Mouse (Mus musculus): ENCODE measurements at regions not wholly inside any gene's neighbourhood (a gene's known extent, or its start where the extent isn't known, plus 50 kb on each side); places are given as distances from the start of the nearest gene placed in this dataset.

DNA sequence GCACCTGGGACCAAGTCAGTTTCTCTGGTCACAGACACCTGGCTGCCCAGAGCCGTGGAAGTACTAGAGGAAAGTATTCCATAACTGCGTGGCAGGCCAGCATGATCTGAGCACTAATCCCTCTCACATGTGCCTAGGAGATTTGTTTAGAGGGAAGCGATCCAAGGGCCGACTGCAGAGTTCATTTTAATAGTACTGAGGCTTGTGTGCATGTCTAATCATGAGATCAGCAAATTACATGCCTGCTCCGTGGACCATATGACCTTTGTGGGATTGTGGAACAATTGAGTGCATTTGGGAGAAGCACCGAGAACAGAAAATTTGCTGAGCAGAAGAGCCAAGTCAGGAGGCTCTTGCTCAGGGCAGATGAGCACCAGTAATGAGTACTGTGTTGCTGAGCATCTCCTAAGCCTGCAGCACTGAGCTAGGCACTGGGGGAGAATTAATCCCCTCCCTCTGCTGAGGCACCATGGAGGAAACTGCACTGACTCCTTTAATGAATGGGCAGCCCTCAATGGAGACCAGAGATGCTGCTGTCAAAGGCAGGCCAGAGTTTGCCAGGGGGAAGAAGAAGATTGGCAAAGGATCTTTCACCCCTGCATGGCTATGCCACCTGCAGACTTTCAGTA, 445.1 kb upstream of the Meis1 start:
- DNase-seq (ENCODE audit: low spot score in 2 of 2) = no peak

DNA sequence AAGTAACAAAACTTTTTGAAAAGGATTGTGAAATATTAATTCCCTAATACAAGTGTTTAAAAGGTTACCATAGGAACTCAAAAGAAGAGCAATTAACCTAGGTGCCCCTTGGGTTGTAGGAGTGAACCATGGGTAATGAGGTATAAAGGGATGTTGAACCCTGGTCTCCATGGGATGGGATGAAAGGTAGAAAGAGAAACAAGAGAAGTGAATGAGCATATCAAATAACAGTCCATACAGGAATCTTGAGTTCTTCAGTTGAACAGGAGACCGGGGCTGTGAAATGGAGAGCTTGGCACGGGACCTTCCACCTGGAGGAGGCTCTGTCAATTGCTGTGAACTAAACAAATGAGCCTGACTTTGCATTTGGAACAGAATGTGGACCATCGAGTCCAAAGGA, 449.6 kb upstream of the Meis1 start:
- no peak for DNase-seq (ENCODE audit: low spot score in 2 of 2)

DNA sequence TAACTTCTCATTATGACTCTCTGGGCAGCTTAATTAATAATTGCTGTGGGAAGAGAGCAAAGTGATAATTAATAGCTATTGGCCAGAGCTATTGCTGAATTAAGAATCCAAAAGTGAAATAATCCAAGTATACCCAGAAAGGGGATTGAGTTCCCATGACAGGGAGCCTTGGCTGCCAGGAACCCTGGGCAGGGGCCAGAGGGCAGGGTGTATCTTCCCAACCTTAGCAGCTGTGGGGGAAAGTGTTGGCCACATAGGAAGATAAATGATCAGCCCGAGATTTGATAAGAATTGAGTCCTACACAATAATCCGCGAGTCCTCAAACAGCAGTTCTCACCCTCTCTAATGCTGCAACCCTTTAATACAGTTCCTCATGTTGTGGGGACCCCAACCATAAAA, 450.0 kb upstream of the Meis1 start:
- DNase-seq (ENCODE audit: low spot score in 2 of 2) = no peak

DNA sequence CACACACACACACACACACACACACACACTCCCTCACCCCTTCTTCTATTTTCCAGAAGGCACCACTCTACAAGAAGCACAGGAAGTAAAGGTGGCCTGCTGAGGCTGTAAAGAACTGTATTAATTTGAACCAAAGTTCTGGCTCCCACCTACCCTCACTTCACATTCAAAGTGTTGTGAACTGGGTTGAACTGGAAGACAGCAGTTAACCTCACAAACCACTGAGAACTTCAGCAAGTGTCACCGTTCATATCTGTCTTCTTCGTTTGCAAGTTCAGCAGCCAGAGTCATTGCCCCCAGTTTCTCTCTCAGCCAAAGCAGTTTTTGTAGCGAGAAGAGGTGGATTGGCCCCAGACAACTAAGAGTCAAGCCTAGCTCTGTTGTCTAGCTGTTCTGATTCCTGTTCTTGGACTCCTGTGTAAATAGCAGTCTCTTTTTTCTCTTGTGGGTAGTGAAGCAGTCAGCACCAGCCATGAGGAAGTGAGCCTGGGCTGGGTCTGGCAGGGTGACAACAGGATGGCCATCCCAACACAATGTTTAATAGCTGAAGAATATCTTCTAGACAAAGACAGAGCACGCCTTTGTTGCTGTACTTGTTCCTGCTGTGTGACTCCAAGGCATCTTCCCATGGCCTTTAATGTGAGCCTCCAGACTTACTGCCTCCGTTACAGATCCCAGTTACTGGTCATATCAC, 452.0 kb upstream of the Meis1 start:
- DNase-seq (ENCODE audit: low spot score in 2 of 2) = no peak

DNA sequence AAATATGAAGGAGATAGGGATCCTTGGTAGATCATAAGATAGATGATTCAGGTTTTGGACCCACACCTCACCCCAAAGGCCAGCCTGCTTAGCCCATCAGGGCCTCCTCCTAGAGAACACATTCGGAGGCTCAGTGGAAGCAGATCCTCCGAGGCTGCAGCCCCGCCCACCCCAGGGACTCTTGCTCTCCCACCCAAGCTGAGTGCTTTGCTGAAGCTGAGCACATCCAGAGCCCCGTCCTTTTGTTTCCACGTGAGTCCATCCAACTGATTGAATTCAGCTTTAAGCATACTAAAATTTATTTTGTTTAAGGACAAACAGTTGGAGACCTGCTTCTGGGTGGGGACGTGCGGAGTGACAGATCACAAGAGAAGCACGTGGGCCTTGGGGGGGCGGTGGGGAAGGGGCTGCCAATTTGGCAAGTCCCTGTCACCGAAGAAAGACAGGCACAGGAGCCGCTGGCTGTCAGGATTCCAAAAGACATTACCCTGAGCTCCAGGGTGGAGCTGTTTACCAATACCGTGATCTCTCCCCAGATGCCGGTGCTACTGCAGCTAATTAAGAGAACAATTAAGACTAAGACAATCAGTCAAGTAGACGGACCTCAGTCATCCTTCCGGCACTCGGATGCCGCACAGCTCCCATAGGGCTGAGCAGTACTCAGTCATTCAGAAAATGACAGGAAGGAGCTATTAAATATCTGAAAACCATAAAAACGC, 448.9 kb upstream of the Spred2 start:
- no peak for DNase-seq (ENCODE audit: low spot score in 2 of 2)

DNA sequence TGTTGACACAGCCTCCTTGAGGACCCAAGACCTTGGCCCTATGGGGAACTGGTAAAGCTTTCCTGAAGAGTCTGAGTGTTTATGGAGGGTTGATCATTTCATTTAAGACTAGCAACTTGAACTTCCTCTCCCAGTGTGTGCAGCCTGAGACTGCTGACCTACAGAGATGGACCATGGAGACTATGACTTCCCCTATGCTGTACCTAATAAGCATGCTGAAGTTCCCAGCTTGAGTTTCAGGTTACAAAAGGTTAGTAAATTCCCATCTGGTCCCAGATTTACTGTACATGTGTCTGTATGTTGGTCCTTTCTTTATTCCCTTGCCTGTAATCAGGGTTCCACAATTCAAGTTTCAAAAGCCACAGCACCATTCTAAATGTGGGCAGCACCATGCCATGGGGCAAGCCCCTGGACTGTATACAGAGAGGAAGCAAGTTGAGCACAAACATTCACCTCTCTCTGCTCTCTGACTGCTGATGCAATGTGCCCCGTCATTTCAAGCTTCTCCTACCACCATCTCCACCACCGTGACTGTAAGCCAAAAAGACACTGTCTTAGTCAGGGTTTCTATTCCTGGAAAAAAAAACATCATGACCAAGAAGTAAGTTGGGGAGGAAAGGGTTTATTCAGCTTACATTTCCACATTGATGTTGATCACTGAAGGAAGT, 431.0 kb upstream of the Spred2 start:
- no peak for DNase-seq (ENCODE audit: low spot score in 2 of 2)

DNA sequence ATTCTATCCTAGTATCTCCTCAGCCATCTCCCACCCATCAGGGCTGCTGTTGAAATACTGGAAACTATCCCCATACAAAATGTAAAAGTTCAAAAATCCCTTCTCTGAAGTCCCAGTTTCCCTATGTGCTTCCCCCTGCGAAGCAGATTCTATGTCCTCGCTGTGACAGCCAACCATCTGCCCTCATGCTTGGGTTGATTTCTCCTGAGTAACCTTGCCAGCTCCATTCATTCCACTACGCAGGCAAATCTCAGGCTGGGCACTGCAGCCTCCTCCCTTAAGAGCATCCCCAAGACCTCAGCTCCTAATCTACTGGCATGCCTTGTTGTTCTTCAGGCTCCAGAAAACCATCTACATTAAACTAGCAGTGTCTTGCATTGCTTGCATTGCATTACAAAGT, 402.5 kb upstream of the Spred2 start:
- no peak for DNase-seq (ENCODE audit: low spot score in 2 of 2)

DNA sequence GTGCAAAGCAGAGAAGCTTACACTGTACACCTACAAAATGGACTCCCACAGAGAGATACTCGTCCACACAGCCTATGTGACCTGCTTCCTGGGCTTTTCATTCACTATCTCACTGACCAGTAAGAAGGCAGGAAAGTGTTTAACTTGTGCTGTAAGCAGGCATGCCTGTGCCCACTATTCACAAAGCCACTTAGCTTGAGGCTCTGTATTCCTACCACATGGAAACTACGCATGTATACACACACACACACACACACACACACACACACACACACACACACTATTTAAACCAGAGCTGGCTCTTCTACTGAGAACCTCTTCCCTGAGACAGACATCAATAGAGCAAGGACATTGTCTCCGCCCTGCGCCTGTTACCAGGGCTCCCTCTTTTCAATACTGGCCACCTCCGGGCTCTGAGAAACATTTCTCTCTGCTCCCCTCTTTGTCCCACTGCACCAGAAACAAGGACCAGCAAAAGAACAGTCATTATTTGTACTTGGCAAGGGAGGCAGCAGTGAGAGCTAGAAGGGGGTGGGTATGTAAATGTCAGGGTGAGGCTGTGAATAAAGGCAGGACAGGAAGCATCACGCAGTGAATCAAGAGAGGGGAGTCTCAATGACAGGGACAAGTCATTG, 400.2 kb upstream of the Spred2 start:
- no peak for DNase-seq (ENCODE audit: low spot score in 2 of 2)

DNA sequence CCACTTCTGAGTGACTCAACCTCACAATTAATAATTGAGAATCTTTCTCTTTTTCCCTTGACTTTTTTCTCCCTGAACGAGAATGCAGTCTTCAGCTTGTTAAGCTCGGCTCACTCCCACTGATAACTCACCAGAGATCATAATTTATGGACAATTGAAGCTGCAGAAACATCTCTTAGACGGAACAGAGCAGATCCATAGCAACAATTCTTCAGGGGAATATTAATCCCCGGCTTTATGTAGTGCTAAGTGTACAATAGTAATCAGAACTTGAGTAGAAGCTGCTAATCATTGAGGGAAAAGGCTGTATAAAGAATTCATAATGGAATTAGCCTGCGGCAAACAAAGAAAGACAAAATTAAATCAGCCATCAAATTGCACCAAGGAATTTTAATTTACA, 395.0 kb upstream of the Spred2 start:
- no peak for DNase-seq (ENCODE audit: low spot score in 2 of 2)

DNA sequence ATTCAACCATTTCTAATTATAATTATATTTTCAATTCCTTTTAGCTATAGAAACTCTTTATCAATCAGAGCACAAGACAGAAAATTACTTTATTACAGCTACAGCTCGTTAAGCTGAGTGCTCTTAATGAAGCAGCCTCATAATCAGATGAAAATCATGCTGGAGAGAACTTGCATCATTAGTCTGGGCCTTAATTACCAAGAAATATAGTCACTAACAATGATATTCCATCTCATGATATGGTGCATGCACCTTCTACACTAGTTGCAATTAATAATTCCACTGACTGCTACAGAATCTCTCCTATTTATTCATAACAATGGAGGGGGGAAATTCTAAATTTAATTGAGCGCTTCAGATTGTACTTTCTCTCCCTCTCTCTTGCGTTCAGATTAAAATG, 393.5 kb upstream of the Spred2 start:
- no peak for DNase-seq (ENCODE audit: low spot score in 2 of 2)

DNA sequence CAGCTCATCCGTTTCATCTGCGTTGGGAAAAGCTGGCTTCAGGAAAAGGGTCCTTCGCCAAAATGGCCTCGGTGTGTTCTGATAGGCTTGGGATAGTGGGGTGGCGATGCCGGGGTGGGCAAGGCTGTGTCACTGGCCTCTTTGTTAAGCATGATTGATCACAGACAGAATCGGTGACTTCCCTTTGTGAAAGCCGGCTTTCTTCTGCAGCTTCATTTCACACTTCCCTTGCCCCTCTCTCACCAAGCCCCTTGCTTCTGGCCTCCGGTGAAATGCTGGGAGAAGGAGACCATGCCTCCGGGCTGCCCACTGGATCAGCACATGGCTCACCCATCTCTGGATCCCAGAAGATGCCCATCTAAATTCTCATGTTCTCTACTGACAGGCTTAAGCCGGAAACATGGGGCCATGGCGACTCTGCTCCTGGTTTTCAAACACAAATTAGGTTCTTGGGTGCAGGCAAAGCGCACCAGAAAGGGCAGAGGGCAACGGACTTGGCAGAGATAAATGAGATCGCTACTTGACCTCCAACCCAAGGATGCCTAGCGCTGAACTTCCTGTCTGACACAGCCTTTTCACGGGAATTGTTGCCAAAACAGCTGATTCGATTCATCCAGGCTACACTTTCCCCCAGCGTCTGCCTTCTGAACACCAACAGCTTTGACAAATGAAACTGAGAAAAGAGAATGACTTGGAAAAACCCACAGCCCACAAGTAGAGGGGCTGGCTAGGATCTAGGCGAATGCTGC, 392.7 kb upstream of the Spred2 start:
- DNase-seq (ENCODE audit: low spot score in 2 of 2) = no peak

DNA sequence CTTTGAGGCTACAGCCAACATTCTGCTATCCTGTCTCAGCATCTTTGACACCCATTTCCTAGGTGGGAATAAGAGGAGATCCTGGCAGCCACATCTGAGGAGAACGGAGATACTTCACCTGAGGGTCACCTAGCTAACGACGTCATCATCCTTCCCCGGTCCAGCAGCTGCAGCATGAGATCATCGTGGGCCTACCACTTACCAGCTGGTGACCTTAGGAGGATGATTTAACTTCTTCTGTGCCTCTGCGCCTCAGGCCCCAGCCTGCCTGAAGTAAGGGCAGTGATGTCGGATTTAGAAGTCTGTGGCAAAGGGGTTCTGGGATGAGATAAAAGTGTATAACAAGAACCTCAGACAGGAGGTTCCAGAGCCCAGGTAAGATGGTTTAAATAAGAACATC, 391.3 kb upstream of the Spred2 start:
- no peak for DNase-seq (ENCODE audit: low spot score in 2 of 2)

DNA sequence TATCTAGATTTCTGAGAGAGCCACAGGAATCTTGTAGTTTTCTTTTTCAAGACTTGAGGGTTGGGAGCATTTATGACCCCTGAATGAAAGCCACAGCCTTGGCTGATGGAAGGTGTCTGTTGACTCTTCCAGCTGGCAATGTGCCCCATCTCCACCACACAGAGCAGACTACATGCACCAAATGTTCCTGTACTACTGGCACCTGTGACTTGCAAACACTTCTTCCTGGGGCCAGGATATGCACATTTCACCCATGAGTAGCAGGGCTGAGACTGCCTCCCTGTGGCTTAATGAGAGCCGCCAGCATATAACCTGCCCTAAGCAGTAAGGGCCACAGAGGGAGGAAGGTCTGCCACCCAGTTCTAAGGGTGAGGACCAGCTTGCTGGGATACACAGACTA, 390.5 kb upstream of the Spred2 start:
- DNase-seq (ENCODE audit: low spot score in 2 of 2) = no peak

DNA sequence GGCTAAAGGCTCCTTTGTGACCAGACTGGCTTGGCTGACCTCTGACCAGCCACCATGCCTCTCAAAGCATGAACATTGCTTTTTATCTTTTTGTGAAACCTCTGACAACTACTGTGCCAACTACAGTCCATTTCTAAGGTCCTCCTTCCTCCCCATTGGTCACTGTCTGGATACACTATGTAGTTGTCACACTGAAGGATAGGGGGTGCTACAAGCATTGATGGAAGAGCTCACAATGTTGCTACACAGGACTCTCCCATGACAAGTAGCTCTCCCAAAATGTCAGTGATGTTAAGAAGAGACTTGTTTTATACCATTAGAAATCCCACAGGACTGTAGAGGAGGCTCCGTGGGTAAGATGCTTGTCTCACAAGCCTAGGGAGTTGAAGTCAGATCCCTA, 389.0 kb upstream of the Spred2 start:
- DNase-seq (ENCODE audit: low spot score in 2 of 2) = no peak

DNA sequence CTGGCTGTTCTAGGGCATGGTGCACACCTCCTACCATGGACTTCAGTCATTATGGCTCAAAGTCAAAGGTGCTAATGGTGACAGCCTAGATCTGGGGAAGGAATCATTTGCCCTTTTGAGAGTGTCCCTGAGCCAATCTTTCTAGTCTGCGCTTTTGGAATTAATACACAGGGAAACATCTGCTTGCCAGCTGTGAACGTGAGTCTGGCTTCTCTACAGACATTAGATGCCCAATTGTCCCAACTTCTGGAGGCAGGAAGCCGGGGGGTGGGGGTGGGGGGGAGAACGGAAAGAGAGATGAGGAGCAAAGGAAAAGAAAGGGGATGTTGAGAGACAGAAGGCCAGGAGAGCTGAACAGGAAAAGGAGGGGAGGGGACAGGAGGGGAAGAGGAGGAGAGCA, 377.9 kb upstream of the Spred2 start:
- no peak for DNase-seq (ENCODE audit: low spot score in 2 of 2)

DNA sequence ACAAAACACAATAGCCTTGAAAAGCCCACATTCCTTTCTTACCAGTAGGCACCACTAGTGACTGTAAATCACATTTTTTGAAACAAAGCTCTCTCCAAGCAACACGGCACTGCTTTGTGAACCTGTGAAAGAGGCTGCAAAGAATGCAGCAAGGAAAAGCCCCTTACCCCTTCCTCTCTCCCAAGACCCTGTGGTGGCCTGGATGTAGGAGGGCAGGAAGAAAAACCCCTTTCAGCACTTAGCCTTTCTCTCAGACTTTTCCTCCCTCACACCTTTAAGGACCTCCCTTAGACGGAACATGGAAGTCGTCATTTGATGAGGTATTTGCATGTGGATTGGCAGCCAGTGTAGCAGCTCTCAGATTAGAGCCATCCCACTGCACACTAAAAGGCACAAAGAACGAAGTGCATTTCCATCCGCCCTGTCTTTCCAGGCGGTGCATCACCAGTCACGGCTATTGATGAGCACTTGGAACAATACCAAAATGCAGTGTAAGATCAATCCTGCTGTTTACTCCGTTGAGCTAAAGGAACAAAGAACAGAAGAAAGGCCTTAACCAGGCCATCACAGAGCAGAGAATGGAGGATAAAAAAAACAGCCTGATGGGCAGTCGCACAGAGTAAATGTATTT, 369.7 kb upstream of the Spred2 start:
- DNase-seq (ENCODE audit: low spot score in 2 of 2) = no peak

DNA sequence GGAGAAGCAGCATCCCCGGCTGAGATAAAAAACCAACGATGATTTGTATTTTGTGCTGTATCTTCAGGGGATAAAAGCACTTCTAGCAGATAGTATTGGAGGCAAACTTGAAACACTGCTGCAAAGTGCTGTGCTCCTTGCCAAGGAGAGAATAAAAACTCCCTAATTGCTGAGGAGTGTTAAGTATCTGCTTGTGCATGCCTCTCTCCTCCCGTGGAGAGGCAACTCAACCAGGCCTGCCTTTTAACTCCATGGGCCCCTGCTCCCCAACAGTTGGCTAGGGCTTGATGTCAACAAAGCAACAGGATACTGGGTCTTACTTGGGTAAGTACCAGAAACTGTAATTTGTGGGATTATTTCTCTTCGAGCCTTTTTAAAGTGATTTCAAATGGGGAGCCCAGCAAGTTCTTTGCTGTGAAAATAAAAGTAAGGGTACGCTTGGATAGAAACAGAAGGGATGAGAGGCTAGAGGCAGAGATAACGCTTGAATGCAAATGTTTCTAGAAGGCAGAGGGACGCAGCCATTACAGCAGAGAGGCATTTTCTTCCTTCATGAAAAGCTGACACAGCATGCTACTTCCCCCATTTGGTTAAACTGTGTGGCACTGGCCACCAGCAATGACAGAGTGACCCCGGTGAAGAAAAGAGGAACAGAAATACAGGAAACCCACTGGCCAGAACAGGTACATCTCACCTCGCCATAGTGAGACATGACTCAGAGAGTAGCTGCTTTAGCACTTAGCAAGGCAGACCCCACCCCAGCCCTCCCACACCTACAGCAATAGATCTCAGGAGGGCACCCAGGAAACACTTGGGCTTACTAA, 369.0 kb upstream of the Spred2 start:
- DNase-seq (ENCODE audit: low spot score in 2 of 2) = no peak

DNA sequence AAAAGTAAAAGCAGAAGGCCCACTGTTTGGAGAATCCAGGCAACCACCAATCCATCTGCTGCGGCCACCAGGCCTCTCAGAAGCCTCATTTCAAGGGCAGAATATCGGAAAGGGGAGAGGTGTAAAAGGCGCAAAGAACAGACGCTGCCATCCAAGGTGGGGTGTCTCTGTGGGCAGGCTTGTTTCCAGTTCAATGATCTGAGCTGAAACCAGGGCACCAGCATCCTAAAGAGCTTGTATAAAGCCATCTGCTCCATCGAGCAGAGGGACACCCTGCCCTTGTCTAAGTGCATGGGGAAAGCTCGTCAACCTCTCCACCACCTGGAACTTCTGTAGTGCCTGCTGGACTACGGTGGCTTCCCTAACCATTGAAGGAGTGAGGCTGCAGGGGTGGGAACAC, 363.7 kb upstream of the Spred2 start:
- no peak for DNase-seq (ENCODE audit: low spot score in 2 of 2)

DNA sequence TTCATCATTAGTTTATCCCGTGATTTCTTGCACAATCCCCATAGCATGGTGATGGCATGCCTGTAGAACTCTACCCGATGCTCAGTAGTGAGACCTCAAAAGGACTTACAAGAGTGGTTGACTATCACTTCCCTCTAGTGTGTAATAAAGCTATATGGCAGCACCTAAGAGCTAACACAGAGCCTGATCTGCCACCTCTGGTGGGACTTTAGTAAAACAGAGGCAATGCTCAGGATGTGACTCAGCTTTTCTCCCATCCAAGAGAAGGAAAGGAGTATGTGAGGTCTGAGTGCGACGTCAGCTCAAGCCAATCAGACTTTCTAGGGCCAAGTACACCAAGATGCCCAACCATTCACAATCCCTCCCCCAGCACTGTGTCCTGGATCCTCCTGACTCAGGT, 361.5 kb upstream of the Spred2 start:
- no peak for DNase-seq (ENCODE audit: low spot score in 2 of 2)

DNA sequence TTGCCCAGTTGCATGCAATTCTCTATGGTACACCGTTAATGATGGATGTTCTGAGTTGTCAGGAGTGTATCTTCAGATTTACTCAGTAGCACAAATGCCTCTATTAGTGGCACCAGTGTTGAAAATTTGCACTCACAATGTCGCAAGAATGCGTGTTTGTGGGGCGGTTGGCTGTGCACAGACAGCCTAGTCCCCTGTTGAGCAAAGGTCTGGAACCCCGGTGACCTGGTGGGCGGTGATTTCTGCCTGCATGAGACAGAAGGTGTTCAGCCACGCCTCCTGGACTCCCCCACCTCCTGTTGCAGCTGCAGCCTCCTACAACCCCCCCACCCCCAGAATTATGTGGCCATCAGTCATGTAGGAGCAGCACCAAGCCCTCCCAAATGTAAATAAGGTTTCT, 338.9 kb upstream of the Spred2 start:
- no peak for DNase-seq (ENCODE audit: low spot score in 2 of 2)
